ENCODE assay signal across 9 mouse cellular contexts in the genomic region with DNA sequence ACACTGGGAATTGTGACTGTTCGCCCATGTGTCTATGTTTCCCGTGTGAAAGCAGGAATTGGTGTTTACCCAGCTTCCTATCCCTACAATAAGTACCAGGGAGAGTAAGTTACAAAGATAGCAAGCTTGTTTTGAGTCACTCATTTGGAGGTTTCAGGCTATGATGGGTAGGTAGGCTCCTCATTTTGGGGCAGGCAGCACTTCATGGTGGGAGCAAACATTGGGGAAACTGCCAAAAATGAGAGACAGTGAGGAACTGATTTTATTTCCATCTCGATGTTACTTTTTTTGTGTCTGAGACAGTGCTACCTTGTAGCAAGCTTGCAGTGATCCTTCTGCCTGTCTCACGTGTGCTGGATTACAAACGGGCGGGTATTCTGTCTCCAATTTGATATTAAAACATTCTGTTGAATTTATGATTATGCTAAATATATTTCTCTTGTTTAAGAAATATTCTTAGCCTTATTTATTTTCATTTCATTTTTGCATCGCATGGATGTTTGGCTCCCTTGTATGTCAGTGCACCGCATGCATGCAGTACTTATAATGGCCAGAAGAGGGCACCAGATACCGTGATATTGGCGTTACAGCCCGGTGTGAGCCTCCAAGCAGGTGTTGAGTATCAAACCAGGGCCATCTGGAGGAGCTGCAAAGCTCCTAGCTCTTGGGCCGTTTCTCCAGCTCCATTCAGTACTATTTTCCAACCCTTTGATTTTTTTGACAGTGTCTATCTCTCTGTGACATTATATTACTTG.
DNase-seq lines count a peak whose midpoint lies in the region; ATAC-seq and TF ChIP-seq lines count a peak whose summit lies in the region.
"Had no signal": no experiment of that assay in that cellular context is flagged by ENCODE, and none has a peak within 500 bp of the region (broad histone marks: within the 10 kb centered on the region; RNA-seq: fewer than 3 reads in every experiment).

No protein-coding gene starts in this region.

- peak; percentile 86 for TF ChIP-seq CTCF in intestine, postnatal 0 days (IDR thresholded peaks at IDR 0.05; ENCODE audit: low read depth)
- peak; percentile 90 for TF ChIP-seq CTCF in Patski (IDR thresholded peaks at IDR 0.05)

- H3K27me3 ChIP-seq in intestine, postnatal 0 days (replicated peaks; ENCODE audit: control insufficient read depth, insufficient read depth, low read length) = no peaks in the 10 kb centered on the region
- no peaks in the 10 kb centered on the region for H3K27me3 ChIP-seq in intestine, embryonic 15.5 days (replicated peaks)
- no peaks in the 10 kb centered on the region for H3K27me3 ChIP-seq in Patski

- H3K4me2 ChIP-seq in intestine, postnatal 0 days (replicated peaks; ENCODE audit: low read depth) = no peak overlapping the region
- no peak overlapping the region for H3K4me2 ChIP-seq in intestine, embryonic 15.5 days (replicated peaks)

- H3K9me3 ChIP-seq in intestine, postnatal 0 days (ENCODE audit: control insufficient read depth) = no peaks in the 10 kb centered on the region
- H3K9me3 ChIP-seq in intestine, embryonic 15.5 days = no peaks in the 10 kb centered on the region

- WGBS in intestine, postnatal 0 days = 40% methylated on average over 12 of the region's 12 CpGs
- WGBS in intestine, embryonic 15.5 days = 38% methylated on average over 12 of the region's 12 CpGs

- in situ Hi-C loops in Patski (cut with MboI; ENCODE audit: low pct_unique_long_range_greater_than_20kb) = no loop called here

- no peak for ATAC-seq in intestine, postnatal 0 days
- ATAC-seq in intestine, embryonic 15.5 days = no peak
- peak; percentile 31 for ATAC-seq in Patski

- no peak for DNase-seq in Patski (ENCODE audit: low read depth, low spot score)
- peak; percentile 4 for DNase-seq in cerebellum, adult 9-11 months
- DNase-seq in heart, postnatal 4 days = peak; percentile 65
- peak; percentile 48 to 49 for DNase-seq in left cerebral cortex, postnatal 10 days (ENCODE audit: extremely low spot score in 1 of 2, low spot score in 2 of 2)
- DNase-seq in ovary, postnatal 14 days (ENCODE audit: low spot score) = peak; percentile 36
- DNase-seq in urinary bladder, postnatal 36 days (ENCODE audit: low spot score in 2 of 2) = peak; percentile 30

- no peaks in the 10 kb centered on the region for H3K36me3 ChIP-seq in intestine, postnatal 0 days (ENCODE audit: control insufficient read depth, insufficient read depth)
- no peaks in the 10 kb centered on the region for H3K36me3 ChIP-seq in intestine, embryonic 15.5 days

- POLR2A ChIA-PET in Patski (lab: Charles Lee) = no interaction called here

- H3K4me3 ChIP-seq in intestine, postnatal 0 days (ENCODE audit: low read depth, low read length) = no peak overlapping the region
- H3K4me3 ChIP-seq in intestine, embryonic 15.5 days (replicated peaks) = no peak overlapping the region
- H3K4me3 ChIP-seq: myocyte had no signal

- CTCF ChIA-PET in Patski (lab: Charles Lee) = interaction anchor here (1.0 to 1.1 kb wide), 2 partner anchors 10 to 11 kb away, joined by 3 read pairs; no protein-coding TSS in a partner anchor

- intact Hi-C loops in left cerebral cortex, postnatal 10 days (cut with DNase I) = loop anchor here (5.0 kb wide), 1 partner anchor 165 kb away; no protein-coding TSS in a partner anchor

- H3K27ac ChIP-seq in intestine, postnatal 0 days (ENCODE audit: low read depth, low read length) = no peak overlapping the region
- no peak overlapping the region for H3K27ac ChIP-seq in intestine, embryonic 15.5 days

- no peaks in the 10 kb centered on the region for H3K4me1 ChIP-seq in intestine, postnatal 0 days (replicated peaks; ENCODE audit: control insufficient read depth, insufficient read depth, low read length)
- H3K4me1 ChIP-seq in intestine, embryonic 15.5 days (replicated peaks) = no peaks in the 10 kb centered on the region

- H3K9ac ChIP-seq in intestine, postnatal 0 days (ENCODE audit: low read depth, low read length) = no peak overlapping the region
- H3K9ac ChIP-seq in intestine, embryonic 15.5 days = no peak overlapping the region
